Mouse (Mus musculus) neural tube, embryonic 12.5 days (tissue): ENCODE results near the gene 1500015O10Rik. TPM values are rescaled to one million over a fixed set of nuclear protein-coding genes. Genes with fewer than 3 reads are reported as not detected.

Experiments used
- ATAC-seq: fragments of 200-750 bp; cut with Nextera tagmentation; 2 replicates; pipeline ENCODE4 v1.8.0; 2017; ENCODE audit warnings: low read depth, mild to moderate bottlenecking, moderate TSS enrichment, moderate library complexity; ENCODE audit not compliant: low FRiP score
- H3K27ac ChIP-seq: fragments of 300-500 bp; sonication (generic); 2 replicates; pipeline ENCODE4 v1.5.1; 2016
- H3K27me3 ChIP-seq: fragments of 300-500 bp; sonication (generic); replicated peaks from 2 replicates; pipeline ENCODE4 v1.6.1; 2016; ENCODE audit warnings: mild to moderate bottlenecking
- H3K36me3 ChIP-seq: fragments of 300-500 bp; sonication (generic); 2 replicates; pipeline ENCODE4 v1.6.1; 2016; ENCODE audit warnings: mild to moderate bottlenecking
- H3K4me1 ChIP-seq: fragments of 300-500 bp; sonication (generic); 2 replicates; pipeline ENCODE4 v1.6.1; 2016
- H3K4me2 ChIP-seq: fragments of 300-500 bp; sonication (generic); replicated peaks from 2 replicates; pipeline ENCODE4 v1.6.1; 2016; ENCODE audit warnings: mild to moderate bottlenecking
- H3K4me3 ChIP-seq: fragments of 300-500 bp; sonication (generic); 2 replicates; pipeline ENCODE4 v1.5.1; 2016
- H3K9ac ChIP-seq: fragments of 300-500 bp; sonication (generic); 2 replicates; pipeline ENCODE4 v1.6.1; 2016; ENCODE audit warnings: mild to moderate bottlenecking
- H3K9me3 ChIP-seq: fragments of 300-500 bp; sonication (generic); 2 replicates; pipeline ENCODE4 v1.6.1; 2016; ENCODE audit warnings: mild to moderate bottlenecking
- WGBS: fragments of 180-500 bp; shearing (Covaris S2); methylation state at CpG from one replicate; pipeline ENCODE4 v1.1.7; 2016; 5-methylcytosine and 5-hydroxymethylcytosine counted together
- polyA plus RNA-seq: library from polyadenylated mRNA; unstranded; fragments of >200 nt; fragmentation: Nextera tagmentation; extraction: Ambion mirVana; gene quantifications from 2 replicates; pipeline ENCODE4 v1.2.1, GENCODE M21; 2016

Gene 1500015O10Rik
- polyA plus RNA-seq, 1 experiment from 2014 or later: 2.2 TPM

GRCm38 (mm10) chr1:43781195-43781594 is 50.8 kb downstream of the 1500015O10Rik start:
- Histone ChIP-seq H3K4me3 (no peak overlapping the region), H3K4me2 (no peak overlapping the region), H3K27ac (no peak overlapping the region), H3K9me3 (no peaks in the 10 kb centered on the region), H3K9ac (no peak overlapping the region), H3K36me3 (peaks cover 23% of the 10 kb centered on the region), H3K27me3 (no peaks in the 10 kb centered on the region), H3K4me1 (no peaks in the 10 kb centered on the region)
- no peak for ATAC-seq
- WGBS: 92% methylated on average over 2 of the region's 2 CpGs

GRCm38 (mm10) chr1:43781672-43782071 is 51.3 kb downstream of the 1500015O10Rik start:
- Histone ChIP-seq H3K4me3 (no peak overlapping the region), H3K4me2 (no peak overlapping the region), H3K27ac (no peak overlapping the region), H3K4me1 (no peaks in the 10 kb centered on the region), H3K36me3 (peaks cover 27% of the 10 kb centered on the region), H3K9ac (no peak overlapping the region), H3K27me3 (no peaks in the 10 kb centered on the region), H3K9me3 (no peaks in the 10 kb centered on the region)
- WGBS: 87% methylated on average over 3 of the region's 3 CpGs
- no peak for ATAC-seq

GRCm38 (mm10) chr1:43782680-43783079 is 52.3 kb downstream of the 1500015O10Rik start:
- Histone ChIP-seq H3K27ac (no peak overlapping the region), H3K27me3 (no peaks in the 10 kb centered on the region), H3K4me3 (no peak overlapping the region), H3K9ac (no peak overlapping the region), H3K36me3 (peaks cover 25% of the 10 kb centered on the region), H3K4me1 (no peaks in the 10 kb centered on the region), H3K9me3 (no peaks in the 10 kb centered on the region), H3K4me2 (no peak overlapping the region)
- ATAC-seq: no peak
- WGBS: 94% methylated on average over 3 of the region's 3 CpGs

- WGBS: 92% methylated on average over 3 of the region's 3 CpGs
- H3K36me3 ChIP-seq: peaks cover 25% of the 10 kb centered on the region
- H3K9me3 ChIP-seq: no peaks in the 10 kb centered on the region
- no peak overlapping the region for H3K4me2 ChIP-seq
- no peak overlapping the region for H3K9ac ChIP-seq
- ATAC-seq: no peak
- no peak overlapping the region for H3K27ac ChIP-seq
- H3K4me1 ChIP-seq: no peaks in the 10 kb centered on the region
- no peaks in the 10 kb centered on the region for H3K27me3 ChIP-seq
- no peak overlapping the region for H3K4me3 ChIP-seq
These were observed 52.8 kb downstream of the 1500015O10Rik start for GRCm38 (mm10) chr1:43783186-43783585.

- H3K4me3 ChIP-seq: no peak overlapping the region
- H3K4me1 ChIP-seq: no peaks in the 10 kb centered on the region
- 91% methylated on average over 5 of the region's 5 CpGs for WGBS
- H3K36me3 ChIP-seq: peaks cover 16% of the 10 kb centered on the region; the same call in 1 of the 2 replicates
- H3K4me2 ChIP-seq: no peak overlapping the region
- no peaks in the 10 kb centered on the region for H3K9me3 ChIP-seq
- no peak overlapping the region for H3K27ac ChIP-seq
- H3K27me3 ChIP-seq: no peaks in the 10 kb centered on the region
- H3K9ac ChIP-seq: no peak overlapping the region
- no peak for ATAC-seq
These were observed 54.9 kb downstream of the 1500015O10Rik start for GRCm38 (mm10) chr1:43785316-43785715.

- ATAC-seq: no peak
- Histone ChIP-seq H3K9me3 (no peaks in the 10 kb centered on the region), H3K9ac (no peak overlapping the region)
These were observed 56.3 kb downstream of the 1500015O10Rik start for GRCm38 (mm10) chr1:43786711-43787110.

GRCm38 (mm10) chr1:43789765-43790164 is 59.4 kb downstream of the 1500015O10Rik start:
- Histone ChIP-seq H3K9me3 (no peaks in the 10 kb centered on the region), H3K4me3 (no peak overlapping the region), H3K27ac (no peak overlapping the region), H3K4me1 (no peaks in the 10 kb centered on the region), H3K9ac (no peak overlapping the region), H3K4me2 (no peak overlapping the region), H3K36me3 (peaks cover 16% of the 10 kb centered on the region; the same call in 1 of the 2 replicates), H3K27me3 (no peaks in the 10 kb centered on the region)
- 84% methylated on average over 2 of the region's 2 CpGs for WGBS
- ATAC-seq: no peak

More at GRCm38 (mm10) chr1:43786711-43787110, 56.3 kb downstream of the 1500015O10Rik start:
- Histone ChIP-seq H3K4me1 (no peaks in the 10 kb centered on the region), H3K4me2 (no peak overlapping the region), H3K27me3 (no peaks in the 10 kb centered on the region), H3K4me3 (no peak overlapping the region), H3K27ac (no peak overlapping the region), H3K36me3 (peaks cover 16% of the 10 kb centered on the region; the same call in 1 of the 2 replicates)
- 88% methylated on average over 5 of the region's 5 CpGs for WGBS

Other genes starting within 250 kb of the 1500015O10Rik start
- 19.6 and 22.7 TPM in 2 replicates for gene Uxs1, start 97.2 kb downstream of the 1500015O10Rik start, polyA plus RNA-seq
- gene Tpp2, start 203.0 kb downstream of the 1500015O10Rik start, polyA plus RNA-seq: 61.4 and 68.7 TPM in 2 replicates